Mouse (Mus musculus): ENCODE data around the gene 1700025B11Rik.
"Not testable (repeated sequence)": the region's sequence is repeated elsewhere in the genome, so short reads cannot be mapped to it uniquely, and the experiment has no call there.

1700025B11Rik gene

GRCm38 (mm10) chr15:77561792-77562191 lies at the start of gene 1700025B11Rik:
1700025B11Rik (minus strand) TSS chr15:77561892.
- DNase-seq (ENCODE audit: low read depth), result no peak

- no peak for DNase-seq (ENCODE audit: low read depth)
These were observed 44.4 kb upstream of the 1700025B11Rik start for GRCm38 (mm10) chr15:77606069-77606468.

- no peak for DNase-seq (ENCODE audit: low read depth)
These were observed 37.3 kb upstream of the 1700025B11Rik start, which contains the start of gene Gm36245 for GRCm38 (mm10) chr15:77598958-77599357. Gm36245 (plus strand) TSS chr15:77599258.

GRCm38 (mm10) chr15:77598429-77598828 lies 36.7 kb upstream of the 1700025B11Rik start:
- no peak for DNase-seq (ENCODE audit: low read depth)

GRCm38 (mm10) chr15:77595961-77596360 lies 34.3 kb upstream of the 1700025B11Rik start, which contains the start of gene Apol10b:
Apol10b (minus strand) TSS chr15:77596125.
- peak; percentile 29 for DNase-seq (ENCODE audit: low read depth)

GRCm38 (mm10) chr15:77593557-77593956 lies 31.9 kb upstream of the 1700025B11Rik start:
- no peak for DNase-seq (ENCODE audit: low read depth)

GRCm38 (mm10) chr15:77590881-77591280 lies 29.2 kb upstream of the 1700025B11Rik start:
- DNase-seq (ENCODE audit: low read depth), result no peak

- DNase-seq (ENCODE audit: low read depth), result no peak
These were observed 27.3 kb upstream of the 1700025B11Rik start for GRCm38 (mm10) chr15:77588981-77589380.

GRCm38 (mm10) chr15:77587026-77587425 lies 25.3 kb upstream of the 1700025B11Rik start:
- no peak for DNase-seq (ENCODE audit: low read depth)

GRCm38 (mm10) chr15:77581681-77582080 lies 20.0 kb upstream of the 1700025B11Rik start:
- DNase-seq (ENCODE audit: low read depth), result no peak

GRCm38 (mm10) chr15:77579311-77579710 lies 17.6 kb upstream of the 1700025B11Rik start:
- no peak for DNase-seq (ENCODE audit: low read depth)

GRCm38 (mm10) chr15:77578801-77579200 lies 17.1 kb upstream of the 1700025B11Rik start:
- no peak for DNase-seq (ENCODE audit: low read depth)

- DNase-seq (ENCODE audit: low read depth), result no peak
These were observed 1.5 kb upstream of the 1700025B11Rik start for GRCm38 (mm10) chr15:77563219-77563618.

GRCm38 (mm10) chr15:77539221-77539620 lies 22.5 kb downstream of the 1700025B11Rik start:
- DNase-seq (ENCODE audit: low read depth), result not testable (repeated sequence)

GRCm38 (mm10) chr15:77533216-77533615 lies 28.5 kb downstream of the 1700025B11Rik start, which contains the start of gene Apol7c:
Apol7c (minus strand) TSS chr15:77533316.
- DNase-seq (ENCODE audit: low read depth), result no peak

GRCm38 (mm10) chr15:77523186-77523843 lies 38.4 kb downstream of the 1700025B11Rik start:
- peak; percentile 41 for DNase-seq (ENCODE audit: low read depth)

GRCm38 (mm10) chr15:77520596-77520995 lies 41.1 kb downstream of the 1700025B11Rik start:
- not testable (repeated sequence) for DNase-seq (ENCODE audit: low read depth)
